Mouse (Mus musculus): Measurements from ENCODE around the gene Klra5. TPM values are rescaled to one million over a fixed set of nuclear protein-coding genes. Genes with fewer than 3 reads are reported as not detected.
"Not testable (repeated sequence)": the region's sequence is repeated elsewhere in the genome, so short reads cannot be mapped to it uniquely, and the experiment has no call there.

Gene Klra5
- polyA plus RNA-seq (2012; ENCODE audit: insufficient read depth, insufficient read length, missing spikeins), result not detected in 2 replicates

GRCm38 (mm10) chr6:129917476-129917946, at the start of gene Klra5:
Klra5 (minus strand) TSS chr6:129917650.
- H3K4me3 ChIP-seq (ENCODE audit: insufficient read depth, low read depth, low read length); H3K27ac ChIP-seq (replicated peaks; ENCODE audit: low read depth, low read length); H3K4me1 ChIP-seq (ENCODE audit: control insufficient read depth, insufficient read depth, insufficient read length, low read length): not testable (repeated sequence)

- Histone ChIP-seq H3K4me1 (ENCODE audit: control insufficient read depth, insufficient read depth, insufficient read length, low read length) (no peaks in the 10 kb centered on the region), H3K27ac (replicated peaks; ENCODE audit: low read depth, low read length) (no peak overlapping the region), H3K4me3 (ENCODE audit: insufficient read depth, low read depth, low read length) (no peak overlapping the region)
Measured at GRCm38 (mm10) chr6:129916996-129917395, 454 bp downstream of the Klra5 start.

DNA sequence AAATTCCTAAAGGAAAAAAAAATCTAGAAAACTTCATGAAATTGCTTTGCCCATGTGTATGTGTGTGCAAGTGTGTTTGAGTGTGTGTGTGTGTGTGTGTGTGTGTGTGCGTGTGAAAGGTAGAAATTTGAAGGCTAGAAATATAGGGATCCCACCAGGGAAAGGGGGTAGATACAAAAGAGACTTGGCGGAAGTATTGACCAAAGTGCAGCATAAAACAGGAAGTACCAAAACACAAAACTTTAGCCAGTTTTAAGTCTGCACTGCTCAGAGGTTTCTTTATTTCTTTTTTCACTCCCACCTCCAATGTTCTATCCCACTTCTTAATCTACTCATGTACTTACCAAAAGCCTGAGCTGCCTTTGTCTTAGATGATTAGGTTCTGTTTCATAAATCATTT, 34.9 kb downstream of the Klra5 start:
- Histone ChIP-seq H3K27ac (replicated peaks; ENCODE audit: low read depth, low read length) (no peak overlapping the region), H3K4me3 (ENCODE audit: insufficient read depth, low read depth, low read length) (no peak overlapping the region), H3K4me1 (ENCODE audit: control insufficient read depth, insufficient read depth, insufficient read length, low read length) (no peaks in the 10 kb centered on the region)

DNA sequence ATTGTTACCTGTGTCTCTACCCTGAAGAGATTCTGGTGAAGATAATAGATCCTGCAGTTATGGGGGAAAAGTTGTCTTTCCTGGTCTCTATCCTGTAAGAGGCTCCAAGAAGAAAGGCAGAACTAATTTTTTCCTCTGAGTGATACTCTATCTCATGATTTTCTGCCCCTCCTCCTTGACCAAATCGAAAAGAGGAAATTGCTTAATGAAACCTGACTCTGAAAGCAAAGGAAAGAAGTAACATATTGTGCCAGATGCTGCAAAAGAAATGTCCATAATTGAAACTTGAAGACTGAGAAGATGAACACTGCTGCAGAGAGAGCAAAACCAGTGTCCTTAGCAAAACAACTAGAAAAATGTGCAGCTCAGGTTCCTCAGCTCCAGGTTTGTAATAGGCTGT, 40.9 kb downstream of the Klra5 start, which contains the start of gene Klra17:
Gene Klra17 (minus strand): TSS at position 124 of the 400 bp plus-strand sequence.
- no peak within 1 kb of the TSS for H3K4me3 ChIP-seq (ENCODE audit: insufficient read depth, low read depth, low read length)
- no peaks in the 10 kb centered on the region for H3K4me1 ChIP-seq (ENCODE audit: control insufficient read depth, insufficient read depth, insufficient read length, low read length)
- no peak within 1 kb of the TSS for H3K27ac ChIP-seq (replicated peaks; ENCODE audit: low read depth, low read length)

DNA sequence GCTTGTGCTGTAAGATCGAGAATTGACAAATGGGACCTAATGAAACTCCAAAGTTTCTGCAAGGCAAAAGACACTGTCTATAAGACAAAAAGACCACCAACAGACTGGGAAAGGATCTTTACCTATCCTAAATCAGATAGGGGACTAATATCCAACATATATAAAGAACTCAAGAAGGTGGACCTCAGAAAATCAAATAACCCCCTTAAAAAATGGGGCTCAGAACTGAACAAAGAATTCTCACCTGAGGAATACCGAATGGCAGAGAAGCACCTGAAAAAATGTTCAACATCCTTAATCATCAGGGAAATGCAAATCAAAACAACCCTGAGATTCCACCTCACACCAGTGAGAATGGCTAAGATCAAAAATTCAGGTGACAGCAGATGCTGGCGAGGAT, 55.1 kb downstream of the Klra5 start, which contains the start of gene Gm17631:
Gene Gm17631 (plus strand): TSS at position 301 of the 400 bp plus-strand sequence.
- not testable (repeated sequence) for H3K27ac ChIP-seq (replicated peaks; ENCODE audit: low read depth, low read length); H3K4me3 ChIP-seq (ENCODE audit: insufficient read depth, low read depth, low read length); H3K4me1 ChIP-seq (ENCODE audit: control insufficient read depth, insufficient read depth, insufficient read length, low read length)

Other genes with a start within 250 kb of the Klra5 start
- not detected in 2 replicates for gene Klrc1, start 238.7 kb downstream of the Klra5 start, polyA plus RNA-seq (2012; ENCODE audit: insufficient read depth, insufficient read length, missing spikeins)
- not detected in 2 replicates for gene Klri1, start 200.5 kb downstream of the Klra5 start, polyA plus RNA-seq (2012; ENCODE audit: insufficient read depth, insufficient read length, missing spikeins)
- gene Klri2, start 177.2 kb downstream of the Klra5 start, polyA plus RNA-seq (2012; ENCODE audit: insufficient read depth, insufficient read length, missing spikeins), result not detected in 2 replicates
- gene Gm156, start 133.4 kb downstream of the Klra5 start, polyA plus RNA-seq (2012; ENCODE audit: insufficient read depth, insufficient read length, missing spikeins), result not detected in 2 replicates
- gene Gm17631, start 55.0 kb downstream of the Klra5 start, polyA plus RNA-seq (2012; ENCODE audit: insufficient read depth, insufficient read length, missing spikeins), result not detected in 2 replicates
- gene Klra17, start 41.0 kb downstream of the Klra5 start, polyA plus RNA-seq (2012; ENCODE audit: insufficient read depth, insufficient read length, missing spikeins), result not detected in 2 replicates
- not detected in 2 replicates for gene Klra6, start 109.3 kb upstream of the Klra5 start, polyA plus RNA-seq (2012; ENCODE audit: insufficient read depth, insufficient read length, missing spikeins)
- gene Klra4, start 149.6 kb upstream of the Klra5 start, polyA plus RNA-seq (2012; ENCODE audit: insufficient read depth, insufficient read length, missing spikeins), result not detected in 2 replicates
- gene Klra8, start 212.2 kb upstream of the Klra5 start, polyA plus RNA-seq (2012; ENCODE audit: insufficient read depth, insufficient read length, missing spikeins), result not detected in 2 replicates

Data from brown adipose tissue, adult 24 weeks (tissue).